Mouse (Mus musculus) urinary bladder, adult 18-20 months (tissue): ENCODE measurements around the gene Hscb.
A peak's percentile ranks its signal among the peaks of the same experiment; 100 is the strongest.

Experiments used
- DNase-seq, 2 experiments: peaks; one replicate each; pipeline ENCODE4 v3.0.0; 2022; ENCODE audit warnings: low spot score in 2 of 2, mixed read lengths in 2 of 2

Gene Hscb

GRCm38 (mm10) chr5:110781529-110782238 is 57.9 kb downstream of the Hscb start:
- no peak for DNase-seq

GRCm38 (mm10) chr5:110780761-110781528 is 58.6 kb downstream of the Hscb start:
- DNase-seq: no peak

- DNase-seq: peak; percentile 91 to 96
These were observed 59.4 kb downstream of the Hscb start, which contains the start of gene Pus1 for GRCm38 (mm10) chr5:110779998-110780760. Pus1 (minus strand) TSS chr5:110780659.

GRCm38 (mm10) chr5:110779276-110779997 is 60.1 kb downstream of the Hscb start:
- no peak for DNase-seq
